Mouse (Mus musculus): ENCODE measurements around the gene Fbxo30. TPM values are rescaled to one million over a fixed set of nuclear protein-coding genes. Genes with fewer than 3 reads are reported as not detected.
"Not testable (repeated sequence)": the region's sequence is repeated elsewhere in the genome, so short reads cannot be mapped to it uniquely, and the experiment has no call there.

Gene Fbxo30
- polyA plus RNA-seq (2015; fragmentation: Nextera tagmentation; extraction: Ambion mirVana), result 48.2 and 59.6 TPM in 2 replicates

DNA sequence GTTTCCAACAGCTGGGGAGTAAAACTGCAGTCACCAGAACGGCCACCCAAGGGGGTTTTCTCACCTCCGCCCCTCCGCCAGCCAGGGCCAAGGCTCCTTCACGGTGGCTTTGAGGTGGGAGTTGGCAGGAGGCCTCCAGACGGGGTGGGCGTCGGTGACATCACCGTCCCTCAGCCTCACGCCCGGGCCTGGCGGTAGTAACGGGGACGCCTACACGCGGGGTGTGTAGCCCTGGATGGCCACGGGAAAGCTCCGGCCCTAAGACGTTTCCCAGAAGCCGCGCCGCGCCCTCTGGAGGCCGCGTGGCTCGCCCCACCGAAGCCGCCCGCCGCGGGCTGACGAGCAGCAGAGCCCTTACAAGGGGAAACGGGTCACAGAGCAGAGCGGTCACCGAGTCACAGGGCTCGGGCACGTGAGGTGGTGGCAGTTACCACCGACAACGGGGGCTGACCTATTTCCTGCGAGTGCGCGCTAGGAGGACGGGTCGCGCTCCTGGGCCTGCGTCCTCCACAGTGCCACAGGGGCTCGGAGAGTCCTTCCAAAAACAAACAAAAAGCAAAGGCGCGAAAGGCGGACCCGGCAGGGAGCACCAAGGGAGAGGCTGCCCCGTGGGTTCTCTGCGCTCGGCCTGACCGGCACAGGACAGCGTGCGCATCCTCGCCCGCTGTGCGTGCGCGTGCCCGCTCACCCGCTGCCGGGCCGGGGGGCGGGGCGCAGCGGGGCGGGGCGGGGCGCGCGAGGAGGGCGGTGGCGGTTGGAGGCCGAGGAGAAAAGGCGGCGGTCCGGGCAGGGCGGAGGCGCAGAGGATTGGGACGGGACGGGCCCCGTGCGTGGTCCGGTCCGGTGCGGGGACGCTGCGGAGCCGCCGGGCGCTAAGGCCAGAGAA, at the start of gene Fbxo30:
Gene Fbxo30, plus strand, starts transcription at position 753 of the 886 bp plus-strand sequence.
- peak within 1 kb of the TSS; percentile 99 for H3K4me3 ChIP-seq (replicated peaks)
- H3K36me3 ChIP-seq, result peaks cover 4% of the 10 kb centered on the region
- peak within 1 kb of the TSS; percentile 99 for H3K4me2 ChIP-seq
- under 1% methylated on average over 64 of the region's 93 CpGs for WGBS (ENCODE audit: insufficient replicate concordance)
- ATAC-seq (ENCODE audit: low read depth) (peak; percentile 92), DNase-seq (peak; percentile 86)
- no peaks in the 10 kb centered on the region for H3K9me3 ChIP-seq (replicated peaks)
- H3K27ac ChIP-seq, result peak within 1 kb of the TSS; percentile 98
- H3K4me1 ChIP-seq (replicated peaks), result peaks cover 28% of the 10 kb centered on the region
- H3K9ac ChIP-seq, result peak within 1 kb of the TSS; percentile 100
- H3K27me3 ChIP-seq, result no peaks in the 10 kb centered on the region

DNA sequence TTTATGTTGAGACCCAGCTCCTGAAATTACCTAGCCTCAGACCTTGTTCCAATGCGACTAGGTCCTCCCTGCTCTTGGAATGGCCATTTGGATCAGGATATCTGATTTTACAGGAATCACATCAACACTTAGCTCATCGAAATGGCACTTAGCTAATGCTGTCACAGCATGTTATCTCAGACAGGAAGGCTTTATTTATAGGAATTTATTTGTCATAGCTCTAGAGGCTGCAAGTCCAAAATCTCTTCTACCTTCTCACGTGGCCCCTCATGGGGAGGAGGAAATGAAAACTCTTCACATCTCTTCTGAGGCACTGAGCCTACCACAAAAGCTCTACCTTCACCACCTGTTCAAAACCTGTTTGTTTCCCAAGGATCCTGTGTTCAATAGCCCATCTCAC, 47.9 kb upstream of the Fbxo30 start:
- no peak overlapping the region for H3K27ac ChIP-seq
- no peaks in the 10 kb centered on the region for H3K27me3 ChIP-seq
- H3K4me1 ChIP-seq (replicated peaks), result 0 out of 2 replicates have a peak, but pooled peaks cover 3% of the 10 kb centered on the region
- no peaks in the 10 kb centered on the region for H3K9me3 ChIP-seq (replicated peaks)
- DNase-seq (no peak), ATAC-seq (ENCODE audit: low read depth) (no peak)
- 36% methylated on average over 3 of the region's 3 CpGs for WGBS (ENCODE audit: insufficient replicate concordance)
- no peak overlapping the region for H3K9ac ChIP-seq
- no peak overlapping the region for H3K4me2 ChIP-seq
- no peak overlapping the region for H3K4me3 ChIP-seq (replicated peaks)
- no peaks in the 10 kb centered on the region for H3K36me3 ChIP-seq

DNA sequence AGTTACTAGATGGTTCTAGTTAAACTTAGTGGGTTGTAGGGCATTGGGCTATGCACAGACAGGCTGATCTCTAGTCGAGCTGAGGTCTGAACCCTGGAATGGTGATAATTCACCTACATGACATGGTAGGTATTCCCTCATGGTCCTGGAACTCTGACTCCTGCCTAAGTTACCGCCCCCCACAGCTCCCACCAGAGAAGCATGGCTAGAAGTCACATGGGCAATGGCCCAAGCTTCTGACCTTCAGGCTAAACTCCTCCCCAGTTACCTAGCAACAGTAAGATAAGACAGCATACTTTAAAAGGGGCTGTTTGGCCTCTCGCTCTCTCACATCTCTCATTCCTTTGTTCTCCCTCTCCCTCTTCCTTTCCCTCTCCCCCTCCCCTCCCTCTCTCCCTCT, 38.1 kb upstream of the Fbxo30 start:
- WGBS (ENCODE audit: insufficient replicate concordance), result 52% methylated on average over 3 of the region's 3 CpGs
- not testable (repeated sequence) for H3K4me3 ChIP-seq (replicated peaks); H3K27ac ChIP-seq; ATAC-seq (ENCODE audit: low read depth); H3K9me3 ChIP-seq (replicated peaks); DNase-seq; H3K4me2 ChIP-seq; H3K4me1 ChIP-seq (replicated peaks); H3K36me3 ChIP-seq; H3K9ac ChIP-seq; H3K27me3 ChIP-seq

DNA sequence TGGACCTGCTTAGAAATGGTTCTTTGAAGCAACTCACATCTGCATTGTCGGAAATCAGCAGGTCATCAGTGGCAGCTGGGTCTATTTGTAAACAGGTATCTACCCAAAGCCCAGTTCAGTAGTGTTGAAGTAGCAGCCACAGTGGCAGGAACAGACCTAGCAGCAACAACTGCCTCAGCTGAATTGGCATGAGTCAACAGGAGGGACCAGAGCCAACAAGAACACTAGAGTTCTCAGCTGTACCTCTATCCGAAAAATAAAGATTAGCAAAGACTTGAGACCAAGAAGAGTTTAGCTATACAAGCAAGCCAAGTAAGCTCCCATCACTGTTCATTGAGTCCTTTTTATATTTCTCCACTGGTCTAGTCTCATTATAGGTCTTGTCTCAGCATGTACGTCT, 32.9 kb upstream of the Fbxo30 start:
- no peaks in the 10 kb centered on the region for H3K9me3 ChIP-seq (replicated peaks)
- WGBS (ENCODE audit: insufficient replicate concordance), result 69% methylated on average over 3 of the region's 3 CpGs
- no peaks in the 10 kb centered on the region for H3K4me1 ChIP-seq (replicated peaks)
- H3K4me3 ChIP-seq (replicated peaks), result no peak overlapping the region
- ATAC-seq (ENCODE audit: low read depth) (no peak), DNase-seq (no peak)
- H3K9ac ChIP-seq, result no peak overlapping the region
- H3K27ac ChIP-seq, result no peak overlapping the region
- no peak overlapping the region for H3K4me2 ChIP-seq
- no peaks in the 10 kb centered on the region for H3K36me3 ChIP-seq
- no peaks in the 10 kb centered on the region for H3K27me3 ChIP-seq

DNA sequence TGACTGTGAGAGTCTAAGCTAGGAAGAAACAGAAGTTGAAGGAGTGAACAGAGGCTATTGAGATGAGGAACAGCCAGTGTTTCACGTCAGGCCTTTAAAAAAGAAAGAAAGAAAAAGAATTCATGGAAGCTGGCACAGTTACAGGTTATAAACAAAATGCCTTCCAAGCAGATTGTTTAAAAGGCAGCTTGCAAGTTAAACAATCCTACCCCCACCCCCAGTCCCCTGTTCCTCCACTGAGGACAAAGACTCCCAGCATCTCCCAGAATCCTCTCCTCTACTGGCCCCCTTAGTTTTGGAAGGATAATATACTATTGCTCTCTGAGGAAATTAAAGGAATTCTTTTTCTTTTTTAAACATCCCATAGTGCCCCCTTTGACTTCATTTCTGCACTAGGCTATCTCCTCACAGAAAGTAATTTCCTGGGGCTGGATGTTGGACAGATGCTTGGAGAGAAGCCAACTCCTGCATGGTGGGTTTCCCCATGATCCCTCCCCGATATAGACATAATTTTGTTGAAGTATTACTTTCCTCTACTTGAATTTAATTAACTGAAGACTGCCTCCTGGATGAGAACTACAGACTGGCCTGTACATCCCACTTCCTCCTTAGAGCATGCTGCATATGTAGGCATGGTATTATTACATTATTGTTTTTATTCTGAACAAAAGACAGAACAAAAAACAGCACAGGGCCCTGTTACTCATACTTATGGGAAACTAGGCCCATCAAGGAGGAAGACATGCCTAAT, 30.7 kb upstream of the Fbxo30 start:
- ATAC-seq (ENCODE audit: low read depth) (no peak), DNase-seq (no peak)
- H3K9ac ChIP-seq, result no peak overlapping the region
- H3K36me3 ChIP-seq, result no peaks in the 10 kb centered on the region
- no peaks in the 10 kb centered on the region for H3K27me3 ChIP-seq
- H3K4me1 ChIP-seq (replicated peaks), result no peaks in the 10 kb centered on the region
- H3K4me3 ChIP-seq (replicated peaks), result no peak overlapping the region
- no peak overlapping the region for H3K27ac ChIP-seq
- 62% methylated on average over 2 of the region's 2 CpGs for WGBS (ENCODE audit: insufficient replicate concordance)
- no peaks in the 10 kb centered on the region for H3K9me3 ChIP-seq (replicated peaks)
- no peak overlapping the region for H3K4me2 ChIP-seq

DNA sequence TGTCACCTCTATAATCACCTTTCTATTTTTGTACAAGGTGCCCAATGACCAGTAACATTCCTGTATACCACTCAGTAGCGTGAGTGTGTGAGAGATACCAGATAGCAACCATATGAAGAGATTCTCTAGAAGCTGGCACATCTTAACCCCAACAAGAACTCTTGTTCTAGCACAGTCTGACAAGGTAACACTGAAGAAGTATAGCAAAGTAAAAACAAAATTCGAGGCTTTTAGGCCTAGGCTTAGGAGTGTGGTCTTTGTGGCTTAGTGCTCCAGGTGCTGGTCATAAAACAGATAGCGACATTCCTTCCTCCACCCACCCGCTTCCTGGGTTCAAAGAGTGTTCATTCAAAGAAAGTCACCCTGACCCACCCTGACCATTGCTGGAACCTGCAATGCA, 27.5 kb upstream of the Fbxo30 start:
- not testable (repeated sequence) for H3K27me3 ChIP-seq; H3K9ac ChIP-seq; DNase-seq; H3K4me2 ChIP-seq; H3K4me3 ChIP-seq (replicated peaks); H3K36me3 ChIP-seq; H3K9me3 ChIP-seq (replicated peaks); H3K4me1 ChIP-seq (replicated peaks); H3K27ac ChIP-seq; ATAC-seq (ENCODE audit: low read depth)
- 58% methylated on average over 4 of the region's 4 CpGs for WGBS (ENCODE audit: insufficient replicate concordance)

DNA sequence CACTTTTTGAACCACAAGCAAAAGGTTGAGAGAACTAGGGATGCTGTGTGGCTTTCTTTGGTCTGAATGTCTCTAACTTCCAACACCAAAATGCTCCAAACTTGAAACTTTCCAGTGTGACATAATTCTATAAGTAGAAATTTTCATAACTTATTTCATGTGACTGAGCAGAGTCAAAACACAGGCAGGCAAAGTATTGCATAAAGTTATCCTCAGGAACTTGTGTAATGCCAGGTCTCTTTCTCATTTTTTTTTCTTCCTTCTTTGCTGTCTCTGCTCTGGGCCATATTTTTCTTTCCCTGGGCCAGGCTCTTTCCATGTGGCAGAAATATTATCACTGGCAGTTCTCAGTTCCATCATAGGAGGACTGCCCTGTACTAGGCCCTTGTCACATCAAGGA, 21.0 kb upstream of the Fbxo30 start:
- no peak overlapping the region for H3K27ac ChIP-seq
- H3K9ac ChIP-seq, result no peak overlapping the region
- H3K4me3 ChIP-seq (replicated peaks), result no peak overlapping the region
- H3K36me3 ChIP-seq, result no peaks in the 10 kb centered on the region
- H3K4me1 ChIP-seq (replicated peaks), result no peaks in the 10 kb centered on the region
- no peaks in the 10 kb centered on the region for H3K27me3 ChIP-seq
- H3K9me3 ChIP-seq (replicated peaks), result no peaks in the 10 kb centered on the region
- H3K4me2 ChIP-seq, result no peak overlapping the region
- DNase-seq (no peak), ATAC-seq (ENCODE audit: low read depth) (no peak)

DNA sequence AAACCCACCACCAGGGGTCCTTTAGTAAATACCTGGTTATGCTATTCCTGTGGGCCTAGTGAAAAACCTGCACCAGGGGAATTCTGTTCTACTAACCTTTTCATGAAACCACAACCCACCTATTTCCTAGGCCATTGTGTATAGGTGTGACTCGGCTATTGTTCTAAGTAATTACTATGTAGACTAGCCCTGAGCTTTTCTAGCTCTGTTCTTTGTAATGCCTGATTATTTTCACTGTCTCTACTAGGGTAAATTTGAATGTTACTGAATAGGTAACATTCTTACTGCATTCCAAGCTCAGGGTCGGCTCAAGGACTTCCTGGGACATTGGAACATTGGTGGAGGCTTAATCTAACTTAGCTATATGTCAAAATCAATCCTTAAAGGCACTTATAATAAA, 18.8 kb upstream of the Fbxo30 start:
- 63% methylated on average over 2 of the region's 2 CpGs for WGBS (ENCODE audit: insufficient replicate concordance)
- not testable (repeated sequence) for H3K36me3 ChIP-seq; H3K4me3 ChIP-seq (replicated peaks); H3K9me3 ChIP-seq (replicated peaks); H3K4me2 ChIP-seq; H3K9ac ChIP-seq; H3K4me1 ChIP-seq (replicated peaks); H3K27me3 ChIP-seq; H3K27ac ChIP-seq; DNase-seq; ATAC-seq (ENCODE audit: low read depth)

DNA sequence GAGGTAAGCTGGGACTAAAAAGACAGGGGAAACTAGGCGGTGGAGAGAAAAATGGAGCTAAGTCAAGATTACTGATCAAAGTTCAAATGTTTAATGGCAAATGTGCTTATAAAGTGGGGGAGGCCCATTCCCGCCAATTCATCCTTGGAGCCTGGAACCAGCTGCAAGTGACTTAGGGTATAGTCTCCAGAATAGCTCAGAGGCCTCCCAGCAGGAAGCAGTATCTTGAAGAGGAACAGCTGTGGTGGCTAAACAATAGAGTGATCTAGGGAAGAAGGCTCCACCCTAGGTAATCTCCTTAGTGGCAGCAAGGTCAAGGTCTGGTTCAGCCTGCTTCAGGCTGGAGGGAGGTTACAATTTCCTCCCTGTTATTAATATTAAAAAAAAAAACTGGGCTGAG, 17.3 kb upstream of the Fbxo30 start:
- H3K36me3 ChIP-seq; ATAC-seq (ENCODE audit: low read depth); DNase-seq; H3K27me3 ChIP-seq; H3K4me2 ChIP-seq; H3K9ac ChIP-seq; H3K27ac ChIP-seq; H3K9me3 ChIP-seq (replicated peaks); H3K4me1 ChIP-seq (replicated peaks); H3K4me3 ChIP-seq (replicated peaks): not testable (repeated sequence)
- 62% methylated on average over 2 of the region's 2 CpGs for WGBS (ENCODE audit: insufficient replicate concordance)

DNA sequence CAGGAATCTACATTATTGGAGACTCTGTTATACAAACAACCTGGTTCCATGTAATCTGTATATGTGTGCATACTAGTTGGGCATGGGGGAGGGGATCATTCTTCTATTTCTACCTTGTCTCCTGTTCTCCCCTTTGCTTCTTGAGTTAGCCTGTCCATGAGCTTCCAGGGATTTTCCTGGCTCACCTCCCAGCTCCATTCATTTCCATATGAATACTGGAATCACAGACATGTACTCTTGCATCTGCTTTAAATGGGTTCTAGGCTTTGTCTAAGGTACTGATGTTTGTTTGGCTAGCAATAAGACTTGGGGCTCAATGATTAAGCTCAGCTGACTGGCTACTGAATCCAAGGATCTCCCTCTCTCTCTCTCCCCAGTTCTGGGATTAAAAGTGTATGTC, 12.0 kb upstream of the Fbxo30 start:
- no peak overlapping the region for H3K4me2 ChIP-seq
- ATAC-seq (ENCODE audit: low read depth) (no peak), DNase-seq (no peak)
- no peak overlapping the region for H3K9ac ChIP-seq
- no peaks in the 10 kb centered on the region for H3K4me1 ChIP-seq (replicated peaks)
- no peak overlapping the region for H3K27ac ChIP-seq
- no peaks in the 10 kb centered on the region for H3K27me3 ChIP-seq
- H3K36me3 ChIP-seq, result no peaks in the 10 kb centered on the region
- H3K9me3 ChIP-seq (replicated peaks), result no peaks in the 10 kb centered on the region
- no peak overlapping the region for H3K4me3 ChIP-seq (replicated peaks)

DNA sequence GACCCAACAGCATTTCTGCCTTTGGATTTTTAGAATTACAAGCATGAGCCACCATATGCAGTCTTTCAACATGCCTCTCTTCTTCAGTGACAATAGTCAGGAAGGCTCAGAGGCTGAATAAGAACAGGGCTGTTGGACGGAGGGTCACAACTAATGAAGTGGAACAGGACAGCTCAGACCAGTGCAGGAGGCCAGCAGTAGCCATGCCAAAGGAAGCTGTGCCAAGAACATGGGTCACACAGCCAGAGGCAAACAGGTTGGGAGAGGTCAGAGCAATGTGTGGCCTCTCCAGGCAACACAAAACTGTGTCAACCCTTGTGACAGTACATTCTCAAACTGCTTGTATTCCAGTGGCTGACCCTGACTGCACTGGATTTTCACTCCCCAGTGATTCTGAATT, 6.7 kb upstream of the Fbxo30 start:
- 71% methylated on average over 1 of the region's 1 CpGs for WGBS (ENCODE audit: insufficient replicate concordance)
- Histone ChIP-seq H3K9ac (no peak overlapping the region), H3K27ac (no peak overlapping the region), H3K4me2 (no peak overlapping the region), H3K9me3 (replicated peaks) (no peaks in the 10 kb centered on the region), H3K36me3 (no peaks in the 10 kb centered on the region), H3K4me3 (replicated peaks) (no peak overlapping the region), H3K4me1 (replicated peaks) (peaks cover 1% of the 10 kb centered on the region), H3K27me3 (no peaks in the 10 kb centered on the region)
- DNase-seq (no peak), ATAC-seq (ENCODE audit: low read depth) (no peak)

DNA sequence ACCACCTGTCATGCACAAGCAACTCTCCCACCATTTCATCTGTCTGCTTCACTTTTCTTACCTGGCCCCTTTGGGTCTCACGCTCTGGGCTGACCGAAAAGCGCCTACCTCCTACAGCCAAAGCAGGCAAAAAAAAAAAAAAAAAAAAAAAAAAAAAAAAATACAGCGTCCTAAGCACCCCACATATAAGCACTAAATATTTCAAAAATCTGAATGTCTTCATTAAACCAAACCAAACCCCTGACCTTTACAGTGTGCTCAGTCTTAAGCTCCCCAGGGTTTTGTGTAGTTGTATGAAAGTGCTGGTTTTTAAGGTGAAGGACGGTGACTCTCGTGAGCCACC, 924 bp upstream of the Fbxo30 start:
- Histone ChIP-seq H3K27ac (peak overlapping the region; percentile 98), H3K9ac (peak overlapping the region; percentile 100), H3K27me3 (no peaks in the 10 kb centered on the region), H3K4me1 (replicated peaks) (peaks cover 24% of the 10 kb centered on the region), H3K9me3 (replicated peaks) (no peaks in the 10 kb centered on the region), H3K4me2 (peak overlapping the region; percentile 99), H3K36me3 (peaks cover 4% of the 10 kb centered on the region), H3K4me3 (replicated peaks) (peak overlapping the region; percentile 99)
- WGBS (ENCODE audit: insufficient replicate concordance), result 9% methylated on average over 6 of the region's 6 CpGs
- ATAC-seq (ENCODE audit: low read depth) (no peak), DNase-seq (no peak)
